Mouse (Mus musculus): Measurements from ENCODE around the gene Itgb7. TPM values are rescaled to one million over a fixed set of nuclear protein-coding genes. Genes with fewer than 3 reads are reported as not detected.

Gene Itgb7
- polyA plus RNA-seq, 1 experiment from 2014 or later: 0.55 TPM

DNA sequence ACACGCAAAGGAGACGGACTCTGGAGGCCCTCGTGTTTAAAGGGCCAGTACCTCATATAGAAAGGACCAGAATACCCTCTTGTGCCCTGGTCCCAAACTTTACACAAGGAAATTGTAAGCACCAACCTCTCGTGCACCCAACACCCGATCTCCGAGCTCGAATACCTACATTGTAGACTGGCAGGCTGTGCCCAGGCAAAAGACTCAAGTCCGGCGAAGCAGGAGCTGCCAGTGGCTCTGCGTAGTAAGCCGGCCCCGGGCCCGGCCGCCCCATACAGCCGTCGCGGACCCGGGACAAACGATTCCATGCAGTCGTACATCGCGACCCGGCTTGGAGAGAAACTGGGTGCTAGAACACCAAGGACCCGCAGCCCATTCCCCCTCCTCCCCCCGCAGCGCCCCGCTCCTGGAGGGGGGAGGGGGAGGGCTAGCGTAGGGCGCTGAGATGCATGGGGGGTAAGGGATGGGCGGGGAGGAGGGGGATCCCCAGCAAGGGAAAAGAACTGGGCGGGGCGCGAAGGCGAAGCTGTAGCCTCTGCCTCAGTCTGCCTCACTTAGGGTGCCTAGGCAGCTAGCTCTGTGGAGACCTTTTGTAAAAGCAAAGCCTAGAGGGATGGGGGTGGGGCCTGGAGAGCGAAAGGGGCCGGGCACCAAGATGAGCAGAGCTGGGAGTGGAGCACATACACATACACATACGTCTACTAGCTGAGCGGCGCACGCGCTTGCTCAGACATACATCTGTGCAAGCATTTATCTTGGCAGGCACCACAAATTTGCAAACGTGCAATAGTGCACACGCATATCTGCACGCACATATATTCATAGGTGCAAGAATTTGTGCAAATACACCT lies 14.4 kb upstream of the Itgb7 start:
- H3K27me3 ChIP-seq (ENCODE audit: poor library complexity, severe bottlenecking): peaks cover 99% of the 10 kb centered on the region
- DNase-seq (ENCODE audit: extremely low spot score, low spot score): peak; percentile 75
- WGBS: under 1% methylated on average over 40 of the region's 44 CpGs

DNA sequence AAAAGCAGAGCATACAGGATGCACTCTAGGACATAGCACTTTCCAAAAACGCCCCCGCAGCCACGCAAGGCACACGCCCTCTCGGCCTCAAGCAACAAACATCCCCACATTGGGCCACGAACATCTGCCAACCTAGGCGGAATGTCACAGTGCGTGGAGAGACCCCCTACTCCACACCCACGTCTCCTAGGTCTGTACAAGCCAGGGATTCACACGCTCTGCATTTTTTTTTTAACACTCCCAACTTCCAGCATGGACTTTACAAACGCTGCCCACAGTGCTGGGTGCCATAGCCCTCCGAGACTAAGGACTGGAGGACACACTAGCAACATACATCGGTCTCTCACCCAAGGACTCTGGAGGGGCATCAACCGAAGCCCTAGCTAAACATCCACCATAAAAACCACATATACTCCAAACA lies 13.7 kb upstream of the Itgb7 start:
- H3K36me3 ChIP-seq (replicated peaks): peaks cover 4% of the 10 kb centered on the region
- H3K4me3 ChIP-seq: peak overlapping the region; percentile 69
- peaks cover 89% of the 10 kb centered on the region for H3K4me1 ChIP-seq
- WGBS: 3% methylated on average over 14 of the region's 14 CpGs
- DNase-seq (ENCODE audit: extremely low spot score, low spot score): no peak
- no peaks in the 10 kb centered on the region for H3K9me3 ChIP-seq
- peaks cover 99% of the 10 kb centered on the region for H3K27me3 ChIP-seq (ENCODE audit: poor library complexity, severe bottlenecking)
- peak overlapping the region; percentile 87 for H3K27ac ChIP-seq

More for the DNA sequence above, 14.4 kb upstream of the Itgb7 start:
- Histone ChIP-seq H3K4me1 (peaks cover 90% of the 10 kb centered on the region), H3K36me3 (replicated peaks) (no peaks in the 10 kb centered on the region; the same call in 1 of the 2 replicates), H3K9me3 (no peaks in the 10 kb centered on the region), H3K27ac (peak overlapping the region; percentile 87), H3K4me3 (peak overlapping the region; percentile 69)

DNA sequence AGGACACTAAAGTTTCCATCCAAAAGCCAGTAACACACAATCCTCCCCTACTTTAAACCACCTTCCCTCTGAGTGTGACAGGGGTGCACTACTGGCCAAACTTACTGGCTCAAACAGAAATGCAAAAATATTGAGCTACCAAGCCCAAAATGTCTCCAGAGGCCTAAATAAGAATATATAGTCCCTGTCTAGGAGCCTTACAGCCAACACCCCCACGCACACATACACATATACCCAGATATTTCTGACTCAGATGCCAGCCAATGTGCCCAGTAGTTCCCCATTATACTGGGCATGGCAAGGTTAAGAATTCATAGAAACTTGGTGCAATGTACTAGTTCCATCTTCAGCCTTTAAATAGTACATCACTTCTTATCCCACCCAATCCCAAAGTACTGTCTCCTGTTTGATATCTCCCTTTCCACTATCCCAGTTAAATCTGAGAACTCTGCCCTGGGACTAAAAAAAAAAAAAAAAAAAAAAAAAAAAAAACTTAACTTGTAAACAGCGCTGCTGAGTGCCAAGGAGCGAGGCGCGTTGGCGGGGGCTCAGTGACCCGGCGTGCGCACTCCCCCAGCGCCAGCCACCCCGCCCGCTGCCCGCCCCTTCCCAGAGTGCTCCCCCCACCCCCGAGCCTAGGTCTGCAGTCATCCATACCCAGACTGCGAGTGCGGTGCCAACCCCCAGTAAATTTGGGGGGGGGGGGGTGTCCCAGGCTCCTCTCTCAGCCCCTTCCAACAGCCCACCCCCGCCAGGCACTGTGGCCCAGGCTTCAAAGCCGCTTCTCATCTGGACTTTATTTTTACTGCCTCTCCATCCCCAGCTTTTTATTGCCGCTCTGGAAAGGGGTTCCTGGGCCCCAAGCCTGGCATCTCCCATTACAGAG lies 12.8 kb upstream of the Itgb7 start:
- peaks cover 9% of the 10 kb centered on the region for H3K36me3 ChIP-seq (replicated peaks)
- H3K27me3 ChIP-seq (ENCODE audit: poor library complexity, severe bottlenecking): peaks cover 96% of the 10 kb centered on the region
- H3K4me1 ChIP-seq: peaks cover 83% of the 10 kb centered on the region
- peak overlapping the region; percentile 69 for H3K4me3 ChIP-seq
- H3K9me3 ChIP-seq: no peaks in the 10 kb centered on the region
- peak overlapping the region; percentile 87 for H3K27ac ChIP-seq
- WGBS: 8% methylated on average over 19 of the region's 19 CpGs
- no peak for DNase-seq (ENCODE audit: extremely low spot score, low spot score)

DNA sequence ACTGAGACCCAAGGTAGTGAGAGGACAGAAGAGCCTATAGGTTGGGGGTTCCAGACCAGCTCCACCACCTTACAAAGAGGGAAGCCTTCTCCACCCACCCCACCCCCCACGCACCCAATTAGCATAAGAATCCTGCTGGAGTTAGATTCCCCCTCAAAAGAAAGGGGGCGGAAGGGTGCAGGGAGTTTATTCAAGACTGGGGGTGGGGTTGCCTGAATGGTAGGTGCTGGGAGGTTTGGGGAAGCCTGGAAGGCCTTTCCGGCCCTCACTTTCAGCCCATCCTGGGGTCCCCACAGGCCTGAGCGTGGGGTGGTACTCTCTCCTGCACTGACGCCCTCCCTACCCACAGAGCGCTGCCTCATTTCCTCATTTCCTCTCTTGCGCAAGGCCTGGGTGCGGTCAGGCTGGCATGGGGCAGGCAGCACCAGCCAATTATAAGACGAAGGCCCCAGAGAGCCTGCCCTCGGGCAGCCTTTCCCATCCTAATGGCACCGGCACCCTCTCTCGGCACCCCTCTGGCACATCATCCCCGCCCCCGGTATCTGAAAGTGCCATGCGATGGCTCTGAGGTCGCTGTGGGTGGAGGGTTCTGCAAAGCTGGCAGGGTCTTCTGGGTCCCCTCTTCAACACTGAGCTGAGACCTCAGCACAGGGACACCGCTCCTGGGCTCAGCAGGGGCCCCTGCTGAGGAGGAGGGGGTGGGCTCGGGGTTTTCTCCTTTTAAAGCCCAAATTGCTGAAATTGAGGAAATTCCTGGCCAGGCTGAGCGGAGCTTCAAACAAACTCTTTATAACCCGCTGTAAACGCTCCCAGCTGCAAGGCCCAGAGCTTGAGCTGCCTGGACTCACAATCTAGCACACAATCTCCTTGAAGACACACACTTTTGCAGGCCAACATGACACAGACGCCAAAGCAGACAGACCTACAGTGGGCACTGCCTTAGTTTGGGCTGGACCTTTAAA lies 11.8 kb upstream of the Itgb7 start:
- Histone ChIP-seq H3K27me3 (ENCODE audit: poor library complexity, severe bottlenecking) (peaks cover 90% of the 10 kb centered on the region), H3K4me3 (peak overlapping the region; percentile 69), H3K36me3 (replicated peaks) (peaks cover 12% of the 10 kb centered on the region), H3K9me3 (no peaks in the 10 kb centered on the region), H3K27ac (peak overlapping the region; percentile 57), H3K4me1 (peaks cover 79% of the 10 kb centered on the region)
- no peak for DNase-seq (ENCODE audit: extremely low spot score, low spot score)
- WGBS: 9% methylated on average over 22 of the region's 22 CpGs

DNA sequence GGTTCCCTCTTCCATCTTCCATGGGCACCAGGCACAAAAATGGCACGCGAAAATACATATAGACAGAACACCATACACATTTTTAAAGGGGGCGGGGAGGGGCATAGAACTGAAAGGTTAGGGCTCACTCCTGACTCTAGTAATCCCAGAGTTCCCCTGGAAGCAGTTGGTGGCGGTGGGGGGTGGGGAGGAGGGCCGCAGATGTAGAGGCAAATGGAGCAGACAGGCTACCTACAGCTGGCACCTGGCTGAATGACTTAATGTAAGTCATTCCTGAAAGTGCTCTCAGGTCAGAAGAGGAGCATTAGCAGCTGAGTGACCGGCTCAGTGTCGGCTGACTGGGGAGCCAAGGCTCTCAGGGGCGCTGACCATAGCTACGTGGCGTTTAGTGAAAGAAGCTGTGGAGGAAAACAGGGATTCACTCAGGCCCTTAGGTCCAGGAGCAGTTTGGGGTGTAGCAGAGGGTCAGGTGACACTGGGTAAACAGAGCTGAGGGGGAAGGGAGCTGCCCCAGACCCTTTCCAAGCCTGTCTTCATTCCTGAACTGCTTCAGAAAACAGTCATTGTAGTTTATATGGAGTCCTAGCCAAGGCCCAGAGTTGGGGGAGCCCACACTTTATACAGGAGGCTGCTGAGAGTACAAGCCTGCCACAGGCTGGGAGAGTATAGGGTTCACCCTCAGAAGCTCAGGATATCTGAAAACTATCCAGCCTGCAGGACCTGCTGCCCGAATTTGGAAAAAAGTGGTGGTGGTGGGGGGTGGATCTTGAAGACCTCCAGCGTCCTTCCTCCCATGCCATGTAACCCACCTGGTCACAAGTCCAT lies 10.9 kb upstream of the Itgb7 start:
- Histone ChIP-seq H3K9me3 (no peaks in the 10 kb centered on the region), H3K4me1 (peaks cover 70% of the 10 kb centered on the region), H3K27ac (peak overlapping the region; percentile 57), H3K36me3 (replicated peaks) (peaks cover 18% of the 10 kb centered on the region), H3K27me3 (ENCODE audit: poor library complexity, severe bottlenecking) (peaks cover 81% of the 10 kb centered on the region), H3K4me3 (peak overlapping the region; percentile 69; the same call in 1 of the 2 replicates)
- WGBS: 28% methylated on average over 12 of the region's 12 CpGs
- DNase-seq (ENCODE audit: extremely low spot score, low spot score): no peak

DNA sequence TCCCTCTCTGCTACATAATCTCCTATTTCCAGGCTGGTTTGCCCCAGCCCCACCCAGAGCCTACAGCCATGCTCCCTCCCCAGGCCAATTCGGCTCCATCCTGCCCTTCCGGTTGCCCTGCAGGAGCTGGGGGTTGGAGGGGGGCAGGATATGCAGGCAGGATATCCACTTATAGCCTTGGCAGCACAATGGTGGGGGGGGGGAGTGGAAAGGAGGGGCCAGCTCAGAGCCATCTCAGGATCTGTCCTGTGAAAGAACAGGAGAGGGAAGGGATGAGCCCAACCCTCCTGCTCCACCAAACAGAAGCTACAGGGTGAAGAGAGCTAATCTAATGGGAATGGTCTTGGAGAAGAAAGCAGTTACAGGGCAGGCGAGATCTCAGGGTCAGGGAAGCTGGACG lies 8.9 kb upstream of the Itgb7 start:
- Histone ChIP-seq H3K27me3 (ENCODE audit: poor library complexity, severe bottlenecking) (peaks cover 62% of the 10 kb centered on the region), H3K36me3 (replicated peaks) (peaks cover 25% of the 10 kb centered on the region), H3K27ac (no peak overlapping the region), H3K4me3 (no peak overlapping the region), H3K9me3 (no peaks in the 10 kb centered on the region), H3K4me1 (peaks cover 57% of the 10 kb centered on the region)
- WGBS: 85% methylated on average over 4 of the region's 4 CpGs
- DNase-seq (ENCODE audit: extremely low spot score, low spot score): no peak

DNA sequence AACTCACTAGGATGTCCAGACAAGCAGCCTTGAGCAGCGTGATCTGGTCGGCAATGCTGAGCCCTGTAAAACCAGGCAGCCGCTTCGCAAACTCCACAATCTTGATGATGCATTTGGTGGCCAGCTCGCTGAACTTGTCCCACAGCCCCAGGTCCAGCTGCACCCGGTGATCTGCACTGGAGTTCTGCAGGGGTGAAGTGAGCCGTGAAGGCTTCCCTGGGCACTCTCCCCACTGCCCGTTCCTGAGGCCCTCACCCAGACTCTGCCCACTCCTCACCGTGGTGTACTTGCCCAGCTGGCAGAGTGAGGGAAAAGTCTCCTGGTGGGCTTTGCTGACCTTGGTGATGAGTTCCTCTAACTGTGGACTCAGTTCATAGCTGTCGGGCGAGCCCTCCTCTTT lies 8.1 kb upstream of the Itgb7 start:
- Histone ChIP-seq H3K36me3 (replicated peaks) (peaks cover 32% of the 10 kb centered on the region), H3K4me3 (no peak overlapping the region), H3K9me3 (no peaks in the 10 kb centered on the region), H3K27me3 (ENCODE audit: poor library complexity, severe bottlenecking) (peaks cover 54% of the 10 kb centered on the region), H3K4me1 (peaks cover 57% of the 10 kb centered on the region), H3K27ac (peak overlapping the region; percentile 48; the same call in 1 of the 2 replicates)
- 83% methylated on average over 11 of the region's 11 CpGs for WGBS
- DNase-seq (ENCODE audit: extremely low spot score, low spot score): no peak

DNA sequence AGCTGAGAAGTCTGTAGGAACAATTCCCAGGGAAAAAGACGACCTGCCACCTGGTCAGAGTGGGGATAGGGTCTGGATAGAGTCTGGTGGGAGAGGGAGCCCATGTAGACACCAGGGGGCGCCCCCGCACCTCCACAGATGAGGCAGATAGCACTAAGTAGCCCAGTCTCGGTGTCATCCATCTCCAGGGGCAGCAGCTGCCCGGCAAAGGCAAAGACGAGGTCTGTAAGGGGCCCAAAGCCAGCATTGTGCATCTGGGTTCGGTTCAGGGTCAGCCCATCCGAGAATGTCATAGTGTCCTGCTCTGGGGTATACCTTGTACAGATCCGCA lies 7.5 kb upstream of the Itgb7 start:
- H3K4me3 ChIP-seq: no peak overlapping the region
- WGBS: 14% methylated on average over 9 of the region's 9 CpGs
- H3K4me1 ChIP-seq: peaks cover 57% of the 10 kb centered on the region
- no peaks in the 10 kb centered on the region for H3K9me3 ChIP-seq
- DNase-seq (ENCODE audit: extremely low spot score, low spot score): peak; percentile 81
- no peak overlapping the region for H3K27ac ChIP-seq
- peaks cover 33% of the 10 kb centered on the region for H3K36me3 ChIP-seq (replicated peaks)
- H3K27me3 ChIP-seq (ENCODE audit: poor library complexity, severe bottlenecking): peaks cover 48% of the 10 kb centered on the region

DNA sequence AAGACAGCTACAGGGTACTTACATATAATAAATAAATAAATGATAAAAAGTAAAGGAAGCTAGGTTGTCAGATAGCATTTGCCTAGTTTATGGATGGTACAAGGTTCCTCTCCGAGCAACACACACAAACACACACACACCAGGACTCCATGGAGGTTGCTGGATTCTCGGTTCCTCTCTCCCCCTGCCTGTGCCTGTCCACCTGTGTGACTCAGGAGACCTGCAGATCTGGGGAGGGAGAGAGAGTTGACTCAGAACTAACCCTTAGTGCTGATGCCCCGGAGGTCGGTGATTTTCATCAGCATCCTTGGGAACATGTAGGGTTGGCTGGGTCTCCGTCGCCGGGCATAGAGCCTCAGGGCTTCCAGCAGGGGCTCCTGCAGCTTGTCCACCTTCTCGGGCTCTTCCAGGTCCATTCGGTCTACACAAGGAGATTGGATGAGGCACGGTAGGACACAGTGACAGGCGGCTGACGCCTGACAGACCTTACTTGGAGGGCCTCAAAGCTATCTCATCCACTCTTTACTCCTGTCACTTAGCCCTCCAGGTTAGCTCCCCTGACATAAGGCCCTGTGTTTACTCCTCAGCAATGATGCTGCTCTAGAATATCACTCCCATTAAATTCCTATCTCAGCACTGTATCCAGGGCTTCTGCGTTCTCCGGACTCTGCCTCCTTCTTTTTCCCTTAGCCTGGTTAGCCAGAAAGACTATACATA lies 7.0 kb upstream of the Itgb7 start:
- Histone ChIP-seq H3K4me3 (no peak overlapping the region), H3K27me3 (ENCODE audit: poor library complexity, severe bottlenecking) (peaks cover 43% of the 10 kb centered on the region), H3K27ac (no peak overlapping the region), H3K9me3 (no peaks in the 10 kb centered on the region), H3K4me1 (peaks cover 57% of the 10 kb centered on the region), H3K36me3 (replicated peaks) (peaks cover 33% of the 10 kb centered on the region)
- no peak for DNase-seq (ENCODE audit: extremely low spot score, low spot score)
- WGBS: 93% methylated on average over 14 of the region's 14 CpGs

DNA sequence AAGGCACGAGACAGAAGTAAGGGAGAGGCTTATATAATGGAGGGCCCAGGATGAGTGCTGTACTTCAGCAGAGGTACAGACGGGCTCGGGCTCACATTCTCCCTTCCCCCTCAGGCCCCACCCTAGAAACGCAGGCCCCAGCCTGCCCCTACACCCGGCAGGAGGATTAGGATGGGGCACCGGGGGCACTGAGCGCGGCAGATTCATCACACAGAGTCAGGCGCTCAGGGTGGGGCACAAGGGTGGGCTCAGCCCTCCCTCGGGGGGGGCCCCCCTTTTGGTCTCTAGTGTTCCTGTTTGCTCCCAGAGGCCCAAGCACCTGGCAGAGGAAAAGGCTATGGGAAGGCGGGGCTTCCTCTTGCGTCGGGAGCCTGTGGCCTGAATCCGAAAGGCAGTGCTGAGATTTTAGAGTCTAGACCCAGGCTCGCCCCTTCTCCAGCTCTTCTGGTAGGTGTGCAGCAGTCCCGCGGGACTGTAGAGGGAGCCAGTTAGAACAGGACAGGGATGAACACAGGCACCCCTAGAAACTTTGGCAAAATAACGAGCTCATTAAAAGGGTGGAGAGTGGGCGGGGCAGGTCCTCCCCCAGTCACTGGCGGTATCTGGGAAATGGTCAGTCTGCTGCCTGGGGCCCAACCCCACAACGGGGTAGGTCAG lies 3.8 kb upstream of the Itgb7 start:
- Histone ChIP-seq H3K4me3 (peak overlapping the region; percentile 41), H3K27ac (peak overlapping the region; percentile 84), H3K4me1 (peaks cover 47% of the 10 kb centered on the region), H3K36me3 (replicated peaks) (peaks cover 29% of the 10 kb centered on the region), H3K9me3 (no peaks in the 10 kb centered on the region), H3K27me3 (ENCODE audit: poor library complexity, severe bottlenecking) (peaks cover 11% of the 10 kb centered on the region)
- 28% methylated on average over 21 of the region's 21 CpGs for WGBS
- DNase-seq (ENCODE audit: extremely low spot score, low spot score): no peak
